Mouse (Mus musculus) thymus, adult 2 months (tissue): ENCODE data around the gene Evi5l.

Source experiments
- CTCF ChIP-seq: fragments of 200-500 bp; IDR thresholded peaks from 2 replicates; pipeline ENCODE4 v1.5.1; 2012; ENCODE audit warnings: mild to moderate bottlenecking, control low read depth, low read length, moderate library complexity, borderline replicate concordance; ENCODE audit not compliant: control insufficient read depth, poor library complexity, insufficient read depth; ENCODE audit errors: extremely low read depth
- POLR2A ChIP-seq: fragments of 200-500 bp; IDR thresholded peaks from 2 replicates; pipeline ENCODE4 v1.6.1; 2012; ENCODE audit warnings: mild to moderate bottlenecking, low read length, control low read depth, moderate library complexity; ENCODE audit not compliant: control insufficient read depth, poor library complexity, insufficient read depth; ENCODE audit errors: extremely low read depth

DNA sequence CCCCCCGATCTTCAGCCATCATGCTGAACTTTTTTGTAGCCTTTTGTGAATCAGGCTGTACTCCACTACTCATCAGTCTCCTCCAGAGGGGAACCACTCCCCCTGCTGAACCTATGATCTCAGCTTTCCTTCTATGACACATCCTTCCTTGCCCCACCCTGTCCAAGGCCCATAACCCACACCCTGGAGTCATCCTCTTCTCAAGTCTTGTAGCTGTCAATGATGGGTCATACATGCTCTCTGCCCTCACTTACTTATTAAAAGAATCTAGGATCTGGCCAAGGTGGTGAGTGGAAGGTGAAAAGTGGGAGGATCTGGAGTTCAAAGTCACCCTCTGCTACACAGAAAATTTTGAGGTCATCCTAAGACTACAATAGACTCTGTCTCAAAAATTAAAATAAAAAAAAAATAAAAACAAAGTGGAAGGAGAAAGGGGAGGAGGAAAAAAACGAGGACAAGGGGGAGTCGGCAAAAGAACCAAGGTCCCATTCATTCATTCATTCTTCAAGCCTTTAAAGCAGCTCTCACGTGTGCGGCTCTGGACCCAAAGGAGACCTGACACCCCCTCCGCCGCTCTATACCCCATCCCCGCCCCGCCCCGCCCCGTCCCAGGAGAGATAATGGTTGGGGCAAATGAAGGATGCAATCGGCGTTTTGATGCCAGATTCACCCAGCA, 1.1 kb upstream of the Evi5l start:
- TF ChIP-seq POLR2A (no peak), CTCF (no peak)
